Mouse (Mus musculus) olfactory bulb, adult 2 months (tissue): ENCODE results near the gene Arhgef19.

ENCODE experiments used
- CTCF ChIP-seq: fragments of 200-500 bp; IDR thresholded peaks from 2 replicates; pipeline ENCODE4 v1.5.1; 2012; ENCODE audit warnings: low read depth, mild to moderate bottlenecking, low read length, moderate library complexity; ENCODE audit not compliant: insufficient read depth
- POLR2A ChIP-seq: fragments of 200-500 bp; IDR thresholded peaks from 2 replicates; pipeline ENCODE4 v1.6.1; 2012; ENCODE audit warnings: mild to moderate bottlenecking, low read depth, low read length, moderate library complexity; ENCODE audit not compliant: insufficient read depth

DNA sequence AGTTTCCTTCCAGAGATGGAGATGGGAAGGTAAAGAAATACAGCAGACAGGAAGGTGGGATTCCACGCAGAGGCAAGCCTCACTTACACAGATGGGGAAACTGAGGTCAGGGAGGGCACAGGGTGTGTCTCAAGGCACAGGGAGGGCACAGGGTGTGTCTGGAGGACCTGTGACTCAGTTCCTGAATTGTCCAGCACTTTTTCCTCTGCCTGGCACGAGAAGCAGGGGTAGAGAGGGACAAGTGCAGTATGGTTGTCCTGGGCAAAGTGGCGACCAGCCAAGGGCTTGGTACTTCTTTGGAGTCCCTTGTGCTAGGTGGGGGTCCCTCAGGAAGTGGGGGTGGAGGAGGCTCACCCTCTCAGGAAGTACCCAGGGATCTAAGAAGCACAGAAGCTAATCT is 42.8 kb downstream of the Arhgef19 start:
- TF ChIP-seq CTCF: no peak
- TF ChIP-seq POLR2A: no peak
